ENCODE assay signal across 16 mouse cellular contexts in the genomic region with DNA sequence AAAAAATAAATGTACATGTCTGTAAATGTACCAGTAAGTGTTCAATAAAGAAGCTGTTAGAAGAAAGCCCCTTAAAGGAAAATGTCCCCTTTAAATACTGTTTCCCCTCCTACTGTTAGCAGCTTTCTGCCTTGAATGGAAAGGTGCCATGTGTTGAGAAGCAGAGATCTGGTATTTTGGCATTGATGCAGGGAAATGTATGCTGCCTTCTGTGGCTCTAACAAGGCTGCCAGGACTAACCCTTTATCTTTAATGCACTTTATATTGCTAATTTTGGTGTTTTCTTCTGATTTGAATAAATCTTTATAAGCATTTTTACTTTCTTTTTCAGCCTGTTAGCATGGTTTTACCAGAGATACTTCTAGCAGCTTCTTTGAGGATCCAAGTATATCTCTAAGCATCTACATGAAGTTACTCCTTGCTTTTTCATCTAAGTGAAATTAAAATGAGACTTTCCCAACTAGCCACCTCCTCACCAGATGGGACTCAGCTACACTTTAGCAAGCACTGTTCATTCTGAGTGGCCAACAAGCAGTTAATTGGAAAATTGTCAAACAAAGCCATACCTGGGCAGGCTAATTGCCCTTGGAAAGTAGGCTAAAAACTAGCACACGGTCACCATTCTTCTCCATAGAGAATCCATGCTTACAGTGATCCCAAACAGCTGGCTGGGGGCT. TPM values are rescaled to one million over a fixed set of nuclear protein-coding genes. Genes with fewer than 3 reads are reported as not detected.
DNase-seq lines count a peak whose midpoint lies in the region; ATAC-seq and TF ChIP-seq lines count a peak whose summit lies in the region.
"Had no signal": no experiment of that assay in that cellular context is flagged by ENCODE, and none has a peak within 500 bp of the region (broad histone marks: within the 10 kb centered on the region; RNA-seq: fewer than 3 reads in every experiment).

No protein-coding gene starts in this region.

- no peak overlapping the region for H3K4me3 ChIP-seq in forebrain, embryonic 14.5 days (ENCODE audit: low read depth, low read length)
- H3K4me3 ChIP-seq in forebrain, embryonic 11.5 days (ENCODE audit: low read depth, low read length): no peak overlapping the region
- no peak overlapping the region for H3K4me3 ChIP-seq in layer of hippocampus, adult 2 months
- no peak overlapping the region for H3K4me3 ChIP-seq in liver, postnatal 0 days (ENCODE audit: low read depth, low read length)
- H3K4me3 ChIP-seq: embryonic facial prominence, embryonic 13.5 days; kidney, embryonic 15.5 days; megakaryocyte, embryonic 14.5 days; neural tube, embryonic 13.5 days had no signal

- DNase-seq in forebrain, embryonic 14.5 days (ENCODE audit: low spot score): peak; percentile 74
- no peak for DNase-seq in forebrain, embryonic 11.5 days (ENCODE audit: low spot score)
- peak; percentile 92 for DNase-seq in brain, adult 2 months (ENCODE audit: low read depth, low spot score)
- DNase-seq in cerebellum, adult 9-11 months: peak; percentile 74
- DNase-seq in layer of hippocampus, adult 2 months (ENCODE audit: low spot score in 2 of 2): peak; percentile 27 to 56
- no peak for DNase-seq in retina, postnatal 1 day
- DNase-seq in liver, postnatal 0 days: no peak
- DNase-seq: heart, adult 18-20 months; heart, postnatal 14 days had no signal

- H3K9me3 ChIP-seq in forebrain, embryonic 14.5 days (replicated peaks; ENCODE audit: control insufficient read depth, low read length): no peaks in the 10 kb centered on the region
- H3K9me3 ChIP-seq in forebrain, embryonic 11.5 days (ENCODE audit: control insufficient read depth, low read length): no peaks in the 10 kb centered on the region
- no peaks in the 10 kb centered on the region for H3K9me3 ChIP-seq in liver, postnatal 0 days (ENCODE audit: low read length)
- H3K9me3 ChIP-seq: embryonic facial prominence, embryonic 13.5 days; kidney, embryonic 15.5 days; megakaryocyte, embryonic 14.5 days; neural tube, embryonic 13.5 days had no signal

- peak; percentile 68; the same call in 1 of the 2 replicates for ATAC-seq in forebrain, embryonic 14.5 days
- no peak for ATAC-seq in forebrain, embryonic 11.5 days (replicated peaks; ENCODE audit: low FRiP score)
- ATAC-seq in inflammation-experienced regulatory T-cells, adult 6 months: no peak
- no peak for ATAC-seq in liver, postnatal 0 days
- ATAC-seq: Patski had no signal

- no peak for TF ChIP-seq EP300 in liver, postnatal 0 days (IDR thresholded peaks at IDR 0.05; ENCODE audit: low read depth)

- H3K36me3 ChIP-seq in forebrain, embryonic 14.5 days (ENCODE audit: control insufficient read depth, insufficient read depth, low read length): no peaks in the 10 kb centered on the region
- H3K36me3 ChIP-seq in forebrain, embryonic 11.5 days (ENCODE audit: control insufficient read depth, insufficient read depth, low read length): no peaks in the 10 kb centered on the region
- H3K36me3 ChIP-seq in liver, postnatal 0 days (replicated peaks; ENCODE audit: insufficient read depth, low read length): peaks cover 6% of the 10 kb centered on the region
- H3K36me3 ChIP-seq: embryonic facial prominence, embryonic 13.5 days; kidney, embryonic 15.5 days; neural tube, embryonic 13.5 days had no signal

- H3K4me1 ChIP-seq in forebrain, embryonic 14.5 days (ENCODE audit: control insufficient read depth, insufficient read depth, low read length): no peaks in the 10 kb centered on the region
- no peaks in the 10 kb centered on the region for H3K4me1 ChIP-seq in forebrain, embryonic 11.5 days (replicated peaks; ENCODE audit: control insufficient read depth, insufficient read depth, low read length)
- peaks cover 3% of the 10 kb centered on the region; the same call in 1 of the 2 replicates for H3K4me1 ChIP-seq in liver, postnatal 0 days (ENCODE audit: insufficient read depth)
- H3K4me1 ChIP-seq: embryonic facial prominence, embryonic 13.5 days; kidney, embryonic 15.5 days; megakaryocyte, embryonic 14.5 days; neural tube, embryonic 13.5 days had no signal

- 49% methylated on average over 1 of the region's 1 CpGs for WGBS in forebrain, embryonic 14.5 days
- 65% methylated on average over 1 of the region's 1 CpGs for WGBS in forebrain, embryonic 11.5 days
- 77% methylated on average over 1 of the region's 1 CpGs for WGBS in liver, postnatal 0 days (ENCODE audit: insufficient replicate concordance)

- no peak for TF ChIP-seq CTCF in layer of hippocampus, adult 2 months (conservative IDR thresholded peaks at IDR 0.05)
- no peak for TF ChIP-seq CTCF in liver, postnatal 0 days (IDR thresholded peaks at IDR 0.05; ENCODE audit: low read depth)

- H3K9ac ChIP-seq in forebrain, embryonic 14.5 days (ENCODE audit: low read length): no peak overlapping the region
- H3K9ac ChIP-seq in forebrain, embryonic 11.5 days (ENCODE audit: low read length): no peak overlapping the region
- no peak overlapping the region for H3K9ac ChIP-seq in liver, postnatal 0 days (replicated peaks)
- H3K9ac ChIP-seq: embryonic facial prominence, embryonic 13.5 days; kidney, embryonic 15.5 days; neural tube, embryonic 13.5 days had no signal

- no peaks in the 10 kb centered on the region for H3K27me3 ChIP-seq in forebrain, embryonic 14.5 days (replicated peaks; ENCODE audit: control insufficient read depth, insufficient read depth, low read length)
- no peaks in the 10 kb centered on the region for H3K27me3 ChIP-seq in forebrain, embryonic 11.5 days (ENCODE audit: control insufficient read depth, insufficient read depth, low read length)
- H3K27me3 ChIP-seq in liver, postnatal 0 days (ENCODE audit: insufficient read depth, low read length): no peaks in the 10 kb centered on the region
- H3K27me3 ChIP-seq: embryonic facial prominence, embryonic 13.5 days; kidney, embryonic 15.5 days; megakaryocyte, embryonic 14.5 days; neural tube, embryonic 13.5 days; Patski had no signal

- H3K27ac ChIP-seq in forebrain, embryonic 14.5 days (ENCODE audit: low read depth, low read length): peak overlapping the region; percentile 44; the same call in 1 of the 2 replicates
- H3K27ac ChIP-seq in forebrain, embryonic 11.5 days (ENCODE audit: low read depth, low read length): no peak overlapping the region
- H3K27ac ChIP-seq in layer of hippocampus, adult 2 months: peak overlapping the region; percentile 84
- no peak overlapping the region for H3K27ac ChIP-seq in liver, postnatal 0 days (ENCODE audit: low read depth)
- H3K27ac ChIP-seq: embryonic facial prominence, embryonic 13.5 days; kidney, embryonic 15.5 days; neural tube, embryonic 13.5 days had no signal

- no peak overlapping the region for H3K4me2 ChIP-seq in forebrain, embryonic 14.5 days (ENCODE audit: low read length)
- H3K4me2 ChIP-seq in forebrain, embryonic 11.5 days (ENCODE audit: low read depth, low read length, severe bottlenecking): no peak overlapping the region
- no peak overlapping the region for H3K4me2 ChIP-seq in liver, postnatal 0 days (ENCODE audit: low read depth, low read length)
- H3K4me2 ChIP-seq: embryonic facial prominence, embryonic 13.5 days; kidney, embryonic 15.5 days; liver, embryonic 11.5 days; neural tube, embryonic 13.5 days had no signal

RNA-seq across cellular contexts. Expression of a gene that starts 11.0 kb away (rescaled TPM):
- polyA plus RNA-seq in forebrain, embryonic 14.5 days (2014; fragmentation: Nextera tagmentation; extraction: Ambion mirVana): 7.9 and 11.8 TPM in 2 replicates
- 6.0 and 10.6 TPM in 2 replicates for polyA plus RNA-seq in forebrain, embryonic 11.5 days (2014; fragmentation: Nextera tagmentation; extraction: Ambion mirVana)
- total RNA-seq in layer of hippocampus, adult 2 months (2021): 10 to 100 TPM; 41.0 to 43.4 TPM
- polyA plus RNA-seq in inflammation-experienced regulatory T-cells, adult 6 months (2017; shearing (Covaris generic)): 10 to 100 TPM; 18.9 to 28.3 (median 24.6) TPM
- polyA plus RNA-seq in liver, postnatal 0 days (2015; fragmentation: Nextera tagmentation; extraction: Ambion mirVana): 2.9 and 3.2 TPM in 2 replicates

RNA-seq across cellular contexts. Expression of a gene that starts 11.2 kb away (rescaled TPM):
- polyA plus RNA-seq in forebrain, embryonic 14.5 days (2014; fragmentation: Nextera tagmentation; extraction: Ambion mirVana): 6.3 and 9.4 TPM in 2 replicates
- polyA plus RNA-seq in forebrain, embryonic 11.5 days (2014; fragmentation: Nextera tagmentation; extraction: Ambion mirVana): 6.7 and 8.0 TPM in 2 replicates
- total RNA-seq in layer of hippocampus, adult 2 months (2021): 10 to 100 TPM; 12.6 to 14.8 TPM
- polyA plus RNA-seq in inflammation-experienced regulatory T-cells, adult 6 months (2017; shearing (Covaris generic)): 10 to 100 TPM; 10.9 to 32.3 (median 29.3) TPM
- 6.8 and 8.2 TPM in 2 replicates for polyA plus RNA-seq in liver, postnatal 0 days (2015; fragmentation: Nextera tagmentation; extraction: Ambion mirVana)

RNA-seq across cellular contexts. Expression of a gene that starts 40.9 kb away (rescaled TPM):
- polyA plus RNA-seq in forebrain, embryonic 14.5 days (2014; fragmentation: Nextera tagmentation; extraction: Ambion mirVana): 0.37 and 0.60 TPM in 2 replicates
- 3.7 and 4.4 TPM in 2 replicates for polyA plus RNA-seq in forebrain, embryonic 11.5 days (2014; fragmentation: Nextera tagmentation; extraction: Ambion mirVana)
- 10 to 100 TPM; 19.8 to 20.9 TPM for total RNA-seq in layer of hippocampus, adult 2 months (2021)
- polyA plus RNA-seq in inflammation-experienced regulatory T-cells, adult 6 months (2017; shearing (Covaris generic)): 10 to 100 TPM in 2 of 3 experiments, 1 to 10 TPM in 1; 2.8 to 42.7 (median 37.9) TPM
- polyA plus RNA-seq in liver, postnatal 0 days (2015; fragmentation: Nextera tagmentation; extraction: Ambion mirVana): 4.7 and 4.9 TPM in 2 replicates
- polyA plus RNA-seq: Patski had no signal

Comparison
In these comparisons a context has a peak if more than half of its experiments do, and no peak if none do; other contexts are left out.
1. DNase-seq: peak in forebrain, embryonic 14.5 days (single experiment), brain, adult 2 months (single experiment), cerebellum, adult 9-11 months (single experiment) and layer of hippocampus, adult 2 months (2 of 2); none in forebrain, embryonic 11.5 days (single experiment), retina, postnatal 1 day (single experiment) and liver, postnatal 0 days (single experiment).
2. H3K27ac ChIP-seq: peak in forebrain, embryonic 14.5 days (single experiment) and layer of hippocampus, adult 2 months (single experiment); none in forebrain, embryonic 11.5 days (single experiment) and liver, postnatal 0 days (single experiment).